Mouse (Mus musculus): ENCODE measurements around the gene Igf2.
A peak's percentile ranks its signal among the peaks of the same experiment; 100 is the strongest.

Gene Igf2

DNA sequence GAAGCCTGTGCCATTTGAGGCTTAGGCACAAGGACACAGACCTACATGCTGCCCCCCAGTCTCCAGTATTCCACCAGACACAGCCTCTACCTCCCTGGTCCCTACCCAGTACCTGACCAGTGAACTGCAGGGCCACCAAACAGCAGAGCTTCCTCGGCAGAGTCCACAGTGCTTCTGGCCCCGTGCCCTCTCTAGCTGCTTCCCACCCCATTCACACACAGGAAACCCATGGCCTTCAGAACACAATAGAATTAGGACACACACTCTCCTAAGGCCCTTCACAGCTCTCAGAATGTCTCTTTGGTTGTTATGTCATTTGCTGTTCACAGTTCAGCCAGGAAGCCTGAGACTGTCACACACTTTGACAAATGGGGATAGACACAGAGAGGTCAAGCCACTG lies at the start of gene Igf2:
Gene Igf2, minus strand, starts transcription at position 158 of the 400 bp plus-strand sequence.
- no peak for DNase-seq (ENCODE audit: low read depth, low spot score)

DNA sequence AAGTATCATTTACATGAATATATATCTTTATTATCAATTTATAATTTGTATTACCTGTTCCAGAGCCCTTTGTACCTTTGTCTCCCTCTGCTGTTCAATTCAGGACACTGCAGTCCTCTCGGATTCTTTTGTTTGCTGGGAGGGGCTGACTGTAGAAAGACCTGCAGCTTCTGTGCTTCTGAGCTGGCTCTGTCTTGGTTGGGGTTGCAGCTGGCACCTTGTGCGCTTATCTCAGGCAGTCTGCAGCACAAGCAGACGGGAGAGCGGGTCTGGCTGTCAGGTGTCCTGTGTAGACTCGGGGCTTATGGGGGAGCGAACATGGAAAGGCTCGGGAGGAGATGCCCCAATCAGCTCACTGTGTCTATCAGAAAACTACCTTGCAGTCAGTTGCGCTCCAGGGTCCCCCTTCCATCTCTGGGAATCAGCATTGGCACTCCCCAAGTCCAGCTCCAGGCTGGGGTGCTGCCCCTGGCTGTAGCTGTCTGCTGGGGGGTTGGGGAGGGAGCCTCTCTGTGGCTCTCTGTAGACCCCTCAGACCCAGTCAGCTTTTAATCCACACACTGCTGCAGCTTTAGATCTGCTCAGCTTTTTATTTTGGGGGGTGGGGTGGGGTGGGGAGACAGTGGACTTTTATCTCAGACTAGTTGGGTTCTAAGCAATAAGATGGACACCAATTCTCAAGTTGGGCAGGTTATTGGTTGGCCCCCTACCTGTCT lies 48.3 kb upstream of the Igf2 start:
- peak; percentile 28 for DNase-seq (ENCODE audit: low read depth, low spot score)

DNA sequence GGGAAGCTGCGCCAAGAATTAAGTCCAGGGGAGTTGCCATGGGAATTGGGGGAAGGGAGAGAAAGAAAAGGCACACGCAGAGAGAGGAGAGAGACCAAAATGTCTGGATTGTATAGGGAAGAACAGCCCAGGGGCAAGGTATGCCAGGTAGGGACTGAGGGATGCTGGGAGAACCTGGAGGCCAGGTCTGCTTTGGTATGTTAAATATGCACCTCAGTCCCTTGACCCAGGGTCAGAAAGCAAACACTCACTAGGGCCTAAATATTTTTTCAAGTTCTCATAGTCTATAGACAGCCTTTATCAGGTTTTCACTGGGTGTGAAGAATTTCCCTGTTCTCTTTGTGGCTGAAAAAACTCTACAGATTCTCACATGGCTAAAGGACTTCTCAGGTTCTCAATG lies 40.3 kb upstream of the Igf2 start:
- DNase-seq (ENCODE audit: low read depth, low spot score) = no peak

DNA sequence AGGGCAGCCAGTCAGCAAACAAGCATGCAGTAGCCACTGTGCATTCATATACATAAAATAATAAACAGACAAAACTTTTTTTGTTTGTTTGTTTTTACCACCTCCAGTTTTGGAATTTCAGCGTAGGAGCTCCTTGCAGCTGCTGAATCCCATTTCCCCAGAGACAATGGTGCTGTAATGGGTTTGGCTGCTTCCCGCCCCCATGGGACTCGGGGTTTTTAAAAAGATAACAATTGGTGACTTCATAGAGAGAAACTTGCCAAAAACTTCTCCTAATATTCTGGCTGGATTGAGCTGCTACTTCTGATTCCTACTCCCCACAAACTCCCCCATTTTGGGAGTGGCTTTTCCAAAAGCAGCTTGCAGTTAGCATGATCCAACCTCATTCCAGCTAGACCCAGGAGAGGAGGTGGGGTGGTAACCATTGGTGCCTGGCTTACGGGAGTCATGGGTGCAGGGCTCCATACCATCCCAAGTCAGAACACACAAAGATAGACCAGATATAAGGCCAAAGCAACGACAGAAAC lies 32.8 kb upstream of the Igf2 start:
- no peak for DNase-seq (ENCODE audit: low read depth, low spot score)

DNA sequence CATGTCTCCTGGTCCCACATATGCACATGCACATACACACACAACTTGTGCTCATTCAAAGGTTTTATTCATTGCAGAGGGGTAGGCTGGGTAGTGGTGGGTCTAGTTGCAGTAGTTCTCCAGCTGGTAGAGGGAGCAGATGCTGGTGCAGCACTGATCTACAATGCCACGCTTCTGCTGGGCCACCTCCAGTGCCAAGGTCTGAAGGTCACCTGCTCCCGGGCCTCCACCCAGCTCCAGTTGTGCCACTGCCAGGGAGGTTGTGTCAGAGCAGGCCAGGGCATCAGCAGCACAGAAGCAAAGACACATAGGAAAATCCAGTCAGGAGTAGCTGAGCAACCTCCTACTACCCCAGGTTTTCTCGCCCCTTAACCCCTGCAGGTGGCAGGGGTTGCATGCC lies 12.0 kb upstream of the Igf2 start:
- DNase-seq (ENCODE audit: low read depth, low spot score) = no peak

DNA sequence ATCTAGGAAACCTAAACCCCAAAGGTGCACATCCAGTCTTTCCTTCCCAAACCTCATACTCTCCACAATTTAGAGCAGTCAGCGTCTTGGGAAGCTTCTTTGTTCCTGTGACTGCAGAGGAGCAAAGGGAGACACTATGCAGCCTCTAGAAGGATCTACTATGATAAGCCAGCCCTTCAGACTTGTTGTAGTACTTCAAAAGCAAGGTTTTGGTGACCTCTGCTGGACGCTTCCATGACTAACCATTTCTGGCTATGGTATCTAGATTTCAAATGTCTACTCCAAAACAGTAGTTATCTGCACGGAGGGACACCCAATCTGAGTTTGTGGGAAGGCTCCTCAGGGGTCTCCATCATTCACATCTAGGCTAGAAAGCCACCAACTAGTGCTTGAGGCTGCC lies 9.0 kb upstream of the Igf2 start:
- no peak for DNase-seq (ENCODE audit: low read depth, low spot score)

DNA sequence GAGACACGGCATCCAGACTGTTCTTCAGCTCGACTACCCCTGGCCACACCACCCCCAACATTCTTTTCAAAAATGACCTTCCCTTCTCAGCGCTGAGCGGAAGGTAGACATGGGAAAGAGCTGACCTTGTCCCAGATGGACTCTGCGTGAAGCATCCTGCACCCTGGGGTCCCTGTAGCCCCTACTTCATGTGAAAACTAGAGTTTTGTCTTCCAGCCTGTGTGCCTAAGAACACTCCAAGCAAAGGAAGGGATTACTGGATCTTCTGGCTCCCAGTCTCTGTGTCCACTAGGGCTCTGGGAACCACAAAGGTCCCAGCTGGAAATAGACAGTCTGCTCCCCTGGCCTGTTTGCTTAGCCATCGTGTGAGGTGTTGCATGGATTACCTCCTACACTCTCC lies 8.5 kb upstream of the Igf2 start:
- no peak for DNase-seq (ENCODE audit: low read depth, low spot score)

GRCm38 (mm10) chr7:142672120-142672519 lies 5.5 kb upstream of the Igf2 start:
- no peak for DNase-seq (ENCODE audit: low read depth, low spot score)

- no peak for DNase-seq (ENCODE audit: low read depth, low spot score)
Measured at GRCm38 (mm10) chr7:142671067-142671466, 4.5 kb upstream of the Igf2 start.

GRCm38 (mm10) chr7:142669751-142670625 lies 3.4 kb upstream of the Igf2 start, which contains the start of gene Gm49394:
TSS of gene Gm49394 (minus strand) at chr7:142669942.
- DNase-seq (ENCODE audit: low read depth, low spot score) = no peak

DNA sequence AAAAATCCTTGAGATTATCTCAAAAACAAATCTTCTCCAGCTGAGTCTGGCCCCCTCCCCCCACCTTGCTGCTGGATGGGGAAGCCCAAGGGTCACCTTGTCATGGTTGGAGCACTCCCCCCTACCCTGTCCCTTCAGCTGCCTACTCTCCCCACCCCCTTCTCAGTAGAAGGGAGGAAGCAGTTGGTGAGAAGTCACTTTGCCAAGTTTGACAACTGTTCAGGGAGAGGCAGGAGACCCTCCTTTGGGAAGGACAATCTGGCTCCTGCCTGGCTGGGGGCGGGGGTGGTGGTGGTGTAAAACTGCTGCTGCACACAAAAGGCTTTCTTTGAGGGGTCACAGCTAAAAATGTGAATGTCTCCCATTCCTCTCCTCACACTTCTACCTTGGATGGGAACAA lies 1.7 kb upstream of the Igf2 start:
- no peak for DNase-seq (ENCODE audit: low read depth, low spot score)

- no peak for DNase-seq (ENCODE audit: low read depth, low spot score)
Measured at GRCm38 (mm10) chr7:142667521-142667920, 905 bp upstream of the Igf2 start.

GRCm38 (mm10) chr7:142666109-142666508 lies 507 bp downstream of the Igf2 start:
- DNase-seq (ENCODE audit: low read depth, low spot score) = no peak

GRCm38 (mm10) chr7:142665364-142665763 lies 1.3 kb downstream of the Igf2 start:
- no peak for DNase-seq (ENCODE audit: low read depth, low spot score)

DNA sequence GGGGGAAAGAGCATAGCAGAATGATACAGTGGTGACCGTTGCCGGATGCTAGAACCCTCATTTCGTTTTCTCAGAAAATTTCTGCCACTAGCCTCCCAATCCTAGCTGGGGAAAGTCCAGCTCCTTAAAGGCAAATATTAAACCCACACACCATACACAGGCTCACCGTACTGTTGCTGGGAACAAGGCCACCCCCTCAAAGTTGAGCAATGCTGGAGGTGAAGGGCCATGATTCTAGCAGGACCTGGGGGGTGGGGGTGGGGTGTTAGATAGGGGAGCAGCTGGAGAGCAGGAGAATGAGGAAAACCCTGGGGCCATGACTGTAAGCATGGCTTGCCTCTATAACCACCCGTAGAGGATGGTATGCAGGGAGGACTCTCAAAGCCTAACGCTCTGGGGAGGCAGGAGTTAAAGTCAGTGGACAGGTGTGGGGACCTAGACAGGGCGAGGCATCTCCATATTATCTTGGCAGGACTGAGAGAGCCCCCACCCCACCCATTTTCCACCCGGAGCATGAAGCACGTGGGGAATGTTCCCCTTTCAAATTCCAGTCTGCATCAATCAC lies 2.1 kb downstream of the Igf2 start:
- no peak for DNase-seq (ENCODE audit: low read depth, low spot score)

DNA sequence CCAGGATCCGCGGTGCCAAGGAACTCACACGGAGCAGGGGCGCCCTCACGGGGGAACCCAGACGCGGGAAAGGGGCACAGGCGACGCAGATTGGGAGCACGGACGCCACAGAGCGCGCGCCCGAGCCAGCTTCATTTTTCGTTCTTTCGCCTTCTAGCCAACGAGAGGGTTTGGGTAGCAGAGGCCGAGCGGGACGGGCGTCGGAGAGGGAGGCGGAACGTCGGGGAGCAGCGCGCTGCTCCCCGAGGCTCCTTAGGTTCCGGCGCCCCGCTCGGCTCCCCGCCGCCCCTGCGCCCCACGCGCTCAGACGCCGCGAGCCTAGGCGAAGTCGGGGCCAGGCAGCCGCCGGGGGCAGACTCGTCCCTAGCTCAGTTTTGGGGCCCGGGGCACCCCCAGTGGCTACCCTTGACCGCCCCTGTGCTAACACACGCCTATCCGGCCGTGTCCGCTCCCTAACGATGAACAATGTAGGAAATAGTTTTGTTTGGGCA lies 2.6 kb downstream of the Igf2 start:
- DNase-seq (ENCODE audit: low read depth, low spot score) = no peak

DNA sequence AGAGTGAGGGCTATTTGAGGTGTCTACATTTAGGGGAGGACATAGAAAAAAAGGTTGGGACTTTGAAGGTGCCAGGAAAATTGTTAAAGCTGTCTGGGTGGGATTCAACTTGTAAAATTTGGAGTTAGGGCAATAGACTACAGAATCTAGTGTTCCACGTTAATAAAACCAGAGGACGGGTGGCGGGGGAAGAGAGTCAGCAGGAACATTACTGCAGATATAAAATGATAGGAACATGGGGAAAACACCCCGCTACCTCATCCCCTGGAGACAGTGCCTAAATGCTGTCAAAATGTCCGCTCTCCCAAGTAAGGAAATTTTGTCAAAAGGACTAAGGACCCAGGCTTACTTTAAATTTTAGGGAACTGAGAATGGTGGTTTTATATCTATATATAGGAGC lies 3.5 kb downstream of the Igf2 start:
- DNase-seq (ENCODE audit: low read depth, low spot score) = no peak

GRCm38 (mm10) chr7:142661811-142662210 lies 4.8 kb downstream of the Igf2 start:
- no peak for DNase-seq (ENCODE audit: low read depth, low spot score)

DNA sequence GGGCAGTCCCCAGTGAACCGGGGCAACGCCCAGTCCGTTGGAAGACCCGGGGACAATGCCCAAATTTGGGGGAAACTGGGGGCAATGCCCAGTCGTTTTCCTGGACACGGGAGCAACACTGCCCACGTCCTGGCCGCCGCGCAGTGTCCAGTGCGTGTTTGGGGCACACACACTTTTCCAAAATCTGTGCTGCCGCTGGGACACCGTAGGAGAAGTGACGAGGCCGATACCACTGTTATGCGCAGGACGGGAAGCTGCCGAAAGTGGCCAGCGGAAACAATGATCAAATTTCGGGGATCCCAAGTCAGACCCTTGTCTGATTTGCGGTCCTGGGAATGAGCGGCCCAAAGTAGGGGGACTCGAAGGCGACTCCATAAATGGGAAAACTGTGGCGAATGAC lies 5.6 kb downstream of the Igf2 start:
- no peak for DNase-seq (ENCODE audit: low read depth, low spot score)

DNA sequence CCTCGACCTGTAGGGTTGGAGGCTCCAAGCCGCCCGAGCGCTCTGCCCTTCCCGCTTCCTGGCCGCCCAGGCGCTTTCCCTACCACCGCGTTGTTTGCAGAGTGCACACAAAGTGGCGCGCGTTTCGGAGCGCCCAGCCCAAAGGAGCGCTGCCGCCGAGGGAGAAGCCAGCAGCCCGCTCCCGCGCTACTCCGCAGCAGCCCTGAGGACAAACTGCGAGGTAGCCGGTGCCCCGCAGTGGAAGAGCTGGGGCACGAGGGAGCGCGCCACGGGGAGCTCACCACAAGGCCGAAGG lies 6.0 kb downstream of the Igf2 start:
- DNase-seq (ENCODE audit: low read depth, low spot score) = no peak

DNA sequence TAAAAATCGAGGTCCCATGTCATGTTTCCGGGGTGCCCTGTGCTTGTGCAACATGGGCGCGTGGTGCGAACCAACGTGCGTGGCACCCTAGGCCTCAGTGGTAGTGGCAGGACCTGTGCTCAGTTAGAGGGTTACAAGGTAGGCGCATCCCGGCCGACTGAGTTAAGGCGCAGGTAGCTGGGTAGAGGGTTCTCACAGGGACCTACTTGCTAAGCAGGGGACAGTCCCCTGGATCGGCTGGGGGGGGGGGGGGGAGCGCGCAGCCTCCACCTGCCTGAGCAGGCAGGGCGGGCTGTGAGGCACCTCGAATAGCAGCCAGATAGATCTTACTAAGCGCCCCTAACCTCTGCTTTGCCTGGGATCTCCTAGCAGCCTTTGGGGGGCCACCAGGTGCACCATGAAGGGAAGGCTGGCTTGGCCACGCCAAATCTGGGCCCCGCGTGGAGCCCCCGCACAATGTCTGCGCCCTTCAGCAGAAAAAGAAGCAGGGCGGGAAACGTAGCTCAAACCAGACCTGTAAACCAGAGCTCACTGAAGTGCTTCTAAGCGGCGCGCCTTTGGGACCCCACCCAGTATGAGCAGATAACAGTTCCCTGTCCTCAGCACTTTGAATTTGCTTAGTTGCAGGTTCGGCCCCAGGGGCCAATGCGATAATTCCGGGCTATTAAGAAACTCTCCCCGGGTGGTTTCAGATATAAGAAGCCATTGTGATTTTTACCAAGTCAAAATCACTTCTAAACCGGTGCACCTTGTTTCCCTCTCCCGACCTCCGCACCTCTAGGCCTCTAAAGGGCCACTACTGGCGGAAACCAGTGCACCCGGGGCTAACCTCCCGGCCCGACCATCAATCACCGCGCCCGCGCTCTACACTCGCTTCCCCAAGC lies 6.6 kb downstream of the Igf2 start:
- no peak for DNase-seq (ENCODE audit: low read depth, low spot score)

All from WW6 (cell line).